Mouse (Mus musculus) thymus, postnatal 25 days (tissue): ENCODE results near the gene Miga1.

ENCODE experiments used
- DNase-seq: peaks from one replicate; pipeline ENCODE4 v3.0.0; 2022

The Miga1 gene

GRCm38 (mm10) chr3:152284759-152285158, 55.4 kb downstream of the Miga1 start:
- no peak for DNase-seq

- no peak for DNase-seq
Measured at GRCm38 (mm10) chr3:152284306-152284705, 55.9 kb downstream of the Miga1 start.

DNA sequence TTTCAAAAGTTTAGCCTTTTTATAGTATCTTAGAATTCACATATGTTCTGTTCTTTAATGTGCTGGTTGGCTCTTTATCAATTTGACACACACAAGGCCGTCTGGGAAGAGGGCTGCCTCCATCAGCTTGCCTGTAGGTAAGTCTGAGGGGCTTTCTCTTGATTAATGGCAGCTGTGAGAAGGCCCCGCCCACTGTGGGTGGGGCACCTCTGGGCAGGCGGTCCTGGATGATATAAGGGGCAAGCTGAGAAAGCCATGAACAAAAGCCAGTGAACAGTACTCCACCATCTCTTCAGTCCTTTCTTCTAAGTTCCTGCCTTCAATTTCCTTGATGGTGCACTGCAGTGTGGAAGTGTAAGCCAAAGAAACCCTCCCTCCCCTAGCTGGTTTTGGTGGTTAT, 58.1 kb downstream of the Miga1 start:
- no peak for DNase-seq

GRCm38 (mm10) chr3:152278431-152278830, 61.8 kb downstream of the Miga1 start:
- DNase-seq = no peak

GRCm38 (mm10) chr3:152277912-152278311, 62.3 kb downstream of the Miga1 start:
- no peak for DNase-seq

- no peak for DNase-seq
Measured at GRCm38 (mm10) chr3:152276935-152277334, 63.3 kb downstream of the Miga1 start.

- DNase-seq = no peak
Measured at GRCm38 (mm10) chr3:152275008-152275407, 65.2 kb downstream of the Miga1 start.

DNA sequence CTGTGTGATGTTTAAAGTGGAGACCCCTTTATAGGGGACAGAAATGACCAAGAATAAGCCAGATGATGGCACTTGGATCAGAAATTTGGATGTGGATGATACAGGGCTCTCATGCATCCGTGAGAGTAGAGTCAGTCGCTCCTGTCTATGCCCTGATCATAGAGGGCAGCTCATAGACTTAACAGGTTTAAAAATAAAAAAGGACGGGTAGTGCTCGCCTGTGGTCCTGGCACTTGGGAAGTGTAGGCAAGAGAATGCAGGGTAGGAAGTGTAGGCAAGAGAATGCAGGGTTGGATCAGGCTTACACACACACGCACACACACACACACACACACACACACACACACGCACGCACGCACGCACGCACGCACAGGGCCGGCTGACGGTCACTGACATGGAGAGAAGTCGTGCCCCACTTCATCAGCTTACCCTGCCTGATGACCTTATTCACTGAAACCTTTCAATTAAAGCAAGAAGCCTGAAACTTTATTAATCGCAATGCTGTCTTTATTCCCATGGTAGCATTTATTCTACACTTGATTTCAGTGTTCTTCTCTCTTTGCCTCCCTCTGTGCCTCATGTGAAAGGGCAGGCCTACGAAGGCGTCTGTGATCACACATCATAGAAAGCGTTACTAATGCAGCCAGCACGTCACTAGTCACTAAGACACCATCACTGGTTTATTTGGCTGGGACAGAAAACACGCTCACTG, 67.1 kb downstream of the Miga1 start:
- DNase-seq = no peak

DNA sequence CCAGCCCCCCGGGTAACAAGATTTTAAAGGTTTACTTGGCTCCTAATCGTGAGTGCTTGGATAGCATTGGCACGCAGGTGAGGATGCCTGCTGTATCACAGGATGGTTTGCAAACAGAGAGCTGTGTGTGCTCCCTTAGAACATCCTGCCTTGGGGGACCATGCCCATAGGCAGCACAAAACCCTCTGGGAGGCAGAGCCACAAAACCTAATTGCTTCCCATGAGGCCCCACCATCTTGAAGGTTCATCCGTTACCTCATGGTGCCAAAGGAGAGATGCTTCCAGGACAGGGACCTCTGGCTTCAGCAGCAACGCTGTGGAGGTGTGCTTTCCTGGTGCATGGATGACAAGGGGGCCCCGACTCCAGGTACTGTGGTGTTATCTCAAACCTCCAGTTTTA, 68.3 kb downstream of the Miga1 start:
- no peak for DNase-seq

DNA sequence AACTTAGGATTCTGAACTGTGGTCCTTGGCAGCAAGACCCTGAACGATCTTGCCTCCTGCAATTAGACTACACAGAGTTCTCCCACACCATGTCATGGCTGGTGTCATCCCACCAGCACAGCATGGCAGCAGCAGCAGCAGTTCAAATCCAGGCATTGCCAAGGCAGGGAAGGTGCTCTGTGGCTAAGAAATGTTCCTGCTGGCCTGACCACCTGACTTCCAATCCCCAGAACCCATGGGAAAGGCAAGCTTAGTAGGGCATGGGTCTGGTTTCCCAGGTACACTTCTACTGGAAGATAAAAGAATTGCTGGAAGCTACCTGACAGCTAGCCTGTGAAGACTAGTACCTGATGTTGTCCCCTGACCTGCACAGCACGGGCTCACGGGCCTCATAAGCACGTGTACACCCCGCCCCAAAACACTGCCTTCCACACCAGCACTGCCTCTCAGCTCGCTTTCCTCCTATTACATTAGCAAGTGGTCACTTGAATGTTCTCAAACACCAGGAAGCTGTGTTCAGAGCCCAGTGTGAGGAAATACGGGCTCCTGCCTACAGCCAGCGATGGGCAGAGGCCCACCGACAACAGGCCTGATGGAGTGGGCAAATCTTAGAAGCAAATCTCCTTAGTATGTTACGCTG, 69.0 kb downstream of the Miga1 start:
- DNase-seq = no peak

GRCm38 (mm10) chr3:152268099-152268498, 72.1 kb downstream of the Miga1 start:
- DNase-seq = no peak

DNA sequence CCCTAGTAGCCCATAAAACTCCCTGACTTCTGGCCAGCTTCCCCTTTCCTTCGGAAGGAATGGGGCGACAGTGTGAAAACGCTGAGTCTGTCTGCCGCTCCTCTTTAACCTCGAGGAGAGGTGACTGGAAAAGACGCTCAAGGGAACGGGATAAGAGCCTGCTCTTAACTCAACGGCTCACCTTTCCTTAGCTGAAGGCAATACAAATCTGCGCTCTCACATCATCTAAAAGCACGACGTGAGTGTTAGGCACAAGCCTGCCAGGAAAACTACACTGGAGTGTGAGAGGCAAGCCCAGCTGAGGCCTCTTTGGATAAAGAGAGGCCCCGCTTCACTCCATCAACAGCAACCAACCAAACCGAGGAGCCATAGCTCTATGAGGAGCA, 74.2 kb downstream of the Miga1 start, which contains the start of gene Nexn:
TSS of gene Nexn (minus strand) at position 315 of the 386 bp plus-strand sequence.
- DNase-seq = no peak

DNA sequence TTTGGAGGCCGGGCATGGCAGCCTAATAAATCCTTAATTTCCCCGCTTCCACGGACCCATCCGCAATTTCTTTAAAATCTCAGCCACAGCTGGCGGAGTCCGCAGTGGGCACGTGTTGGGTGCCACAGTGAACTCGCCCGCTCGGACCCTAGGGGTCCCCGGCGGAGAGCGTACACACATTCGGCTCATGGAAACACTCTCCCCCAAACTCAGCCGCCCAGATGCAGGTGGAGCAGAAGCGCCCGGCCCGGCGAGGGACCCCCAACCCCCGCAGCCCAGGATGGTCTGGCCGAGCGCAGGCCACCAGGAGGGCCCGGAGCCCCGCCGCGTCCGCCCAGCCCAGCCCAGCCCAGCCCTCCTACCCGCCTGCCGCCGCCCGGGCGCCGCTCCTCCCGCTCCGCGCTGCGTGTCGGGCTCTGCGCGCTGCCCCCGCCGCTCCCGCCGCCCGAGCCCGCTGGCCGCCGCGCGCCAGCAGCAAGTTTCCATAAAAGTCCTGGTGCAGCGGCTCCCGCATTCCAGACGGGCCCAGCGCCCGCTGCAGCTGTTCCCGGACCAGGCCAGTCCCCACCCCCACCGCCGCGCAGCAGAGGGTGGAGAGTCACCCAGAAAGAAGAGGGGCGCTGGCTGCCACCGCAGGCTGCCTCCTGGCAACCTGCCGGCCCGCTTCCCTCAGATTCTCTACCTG, 74.7 kb downstream of the Miga1 start:
- DNase-seq = peak; percentile 11

- no peak for DNase-seq
Measured at GRCm38 (mm10) chr3:152264830-152265229, 75.4 kb downstream of the Miga1 start.

DNA sequence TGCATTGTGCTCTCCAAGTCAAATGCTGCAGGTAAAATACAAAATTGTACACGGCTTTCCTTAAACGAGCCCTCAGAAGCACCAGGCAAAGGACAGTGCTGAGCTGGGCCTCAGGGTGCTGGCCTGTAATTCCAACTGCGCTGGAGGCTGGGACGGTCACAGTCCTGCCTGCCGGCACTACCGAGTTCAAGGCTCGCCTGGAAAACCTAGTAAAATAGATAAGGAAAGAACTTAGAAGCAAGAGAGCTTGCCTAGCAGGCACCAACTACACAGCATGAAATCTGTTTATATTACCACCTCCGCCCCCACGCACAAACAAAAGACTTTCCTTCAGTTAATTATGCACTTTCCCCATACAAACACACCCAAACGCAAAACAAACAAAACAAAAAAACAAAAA, 75.8 kb downstream of the Miga1 start:
- DNase-seq = no peak

DNA sequence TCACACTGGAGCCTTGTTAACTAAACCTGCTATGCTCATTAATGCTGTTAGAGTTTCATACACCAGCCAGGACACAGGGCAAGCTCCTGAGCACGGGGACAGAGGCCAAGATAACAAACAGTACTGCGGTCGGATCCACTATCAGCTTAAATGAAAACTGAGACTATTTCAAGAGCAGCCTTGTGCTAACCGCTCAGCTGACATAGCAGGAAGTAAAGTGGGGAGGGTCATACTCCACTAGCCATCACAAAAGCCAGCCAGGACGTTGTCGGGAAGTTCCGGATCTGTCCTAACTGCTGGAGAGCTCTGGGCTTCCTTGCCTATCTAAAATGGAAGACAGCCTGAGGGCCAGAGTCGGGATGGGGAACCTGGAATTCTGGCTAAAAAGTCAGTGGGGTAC, 78.3 kb downstream of the Miga1 start:
- no peak for DNase-seq

GRCm38 (mm10) chr3:152261436-152261835, 78.8 kb downstream of the Miga1 start:
- DNase-seq = no peak

- no peak for DNase-seq
Measured at GRCm38 (mm10) chr3:152260362-152260761, 79.8 kb downstream of the Miga1 start.

DNA sequence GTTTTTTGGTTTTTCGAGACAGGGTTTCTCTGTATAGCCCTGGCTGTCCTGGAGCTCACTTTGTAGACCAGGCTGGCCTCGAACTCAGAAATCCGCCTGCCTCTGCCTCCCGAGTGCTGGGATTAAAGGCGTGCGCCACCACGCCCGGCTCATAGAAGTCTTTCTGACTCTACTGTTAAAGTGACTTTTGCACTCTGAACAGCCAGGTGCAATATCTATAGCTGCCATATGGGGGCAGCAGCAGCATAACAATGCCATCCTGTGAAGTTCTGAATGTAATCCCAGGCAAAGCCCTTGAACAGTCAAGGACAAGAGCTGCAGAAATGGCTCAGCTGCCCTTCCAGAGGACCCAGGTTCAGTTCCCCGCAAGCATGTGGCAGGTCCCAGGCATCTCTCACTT, 80.8 kb downstream of the Miga1 start:
- peak; percentile 67 for DNase-seq

GRCm38 (mm10) chr3:152257528-152257927, 82.7 kb downstream of the Miga1 start:
- no peak for DNase-seq

DNA sequence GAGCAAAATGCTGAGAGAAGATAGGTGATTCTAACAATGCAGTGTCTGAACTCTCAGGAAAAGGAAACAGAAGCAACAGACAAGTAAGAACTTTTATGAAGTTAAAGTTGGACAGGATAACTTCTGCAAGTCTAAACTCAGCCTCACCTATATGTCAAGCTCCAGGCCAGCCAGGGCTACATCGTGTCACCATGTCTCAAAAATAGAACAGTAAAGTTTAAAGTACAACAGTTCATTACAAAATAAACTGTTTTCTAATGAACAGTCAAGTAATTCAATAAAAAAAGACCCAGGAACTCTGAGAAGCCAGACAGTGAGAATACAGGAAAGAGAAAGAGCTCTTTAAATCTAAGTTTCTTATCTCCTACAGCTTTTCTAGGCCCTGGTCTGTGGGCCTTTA, 89.7 kb downstream of the Miga1 start:
- no peak for DNase-seq

- no peak for DNase-seq
Measured at GRCm38 (mm10) chr3:152247708-152248107, 92.5 kb downstream of the Miga1 start.

- DNase-seq = no peak
Measured at GRCm38 (mm10) chr3:152245273-152245910, 94.8 kb downstream of the Miga1 start.

DNA sequence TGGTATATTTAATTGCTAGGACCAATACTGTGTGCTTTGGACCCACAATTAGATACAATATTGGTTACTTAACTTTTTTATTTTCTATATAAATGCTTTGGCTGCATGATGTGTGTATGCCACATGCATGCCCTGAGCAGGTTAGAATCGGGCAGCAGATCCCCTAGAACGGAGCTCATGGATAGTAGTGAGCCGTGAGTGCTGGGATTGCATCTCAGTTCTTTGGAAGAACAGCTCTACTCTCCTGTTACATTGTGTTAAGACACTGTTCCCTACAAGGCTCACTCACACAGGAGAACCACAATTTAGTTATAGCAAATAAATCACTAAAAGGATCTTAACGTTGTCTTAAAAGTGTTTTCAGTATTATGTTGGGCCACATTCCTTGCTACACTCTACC, 96.9 kb downstream of the Miga1 start:
- no peak for DNase-seq
